Comparison of ENCODE assay signal across 8 mouse cellular contexts in the genomic region with DNA sequence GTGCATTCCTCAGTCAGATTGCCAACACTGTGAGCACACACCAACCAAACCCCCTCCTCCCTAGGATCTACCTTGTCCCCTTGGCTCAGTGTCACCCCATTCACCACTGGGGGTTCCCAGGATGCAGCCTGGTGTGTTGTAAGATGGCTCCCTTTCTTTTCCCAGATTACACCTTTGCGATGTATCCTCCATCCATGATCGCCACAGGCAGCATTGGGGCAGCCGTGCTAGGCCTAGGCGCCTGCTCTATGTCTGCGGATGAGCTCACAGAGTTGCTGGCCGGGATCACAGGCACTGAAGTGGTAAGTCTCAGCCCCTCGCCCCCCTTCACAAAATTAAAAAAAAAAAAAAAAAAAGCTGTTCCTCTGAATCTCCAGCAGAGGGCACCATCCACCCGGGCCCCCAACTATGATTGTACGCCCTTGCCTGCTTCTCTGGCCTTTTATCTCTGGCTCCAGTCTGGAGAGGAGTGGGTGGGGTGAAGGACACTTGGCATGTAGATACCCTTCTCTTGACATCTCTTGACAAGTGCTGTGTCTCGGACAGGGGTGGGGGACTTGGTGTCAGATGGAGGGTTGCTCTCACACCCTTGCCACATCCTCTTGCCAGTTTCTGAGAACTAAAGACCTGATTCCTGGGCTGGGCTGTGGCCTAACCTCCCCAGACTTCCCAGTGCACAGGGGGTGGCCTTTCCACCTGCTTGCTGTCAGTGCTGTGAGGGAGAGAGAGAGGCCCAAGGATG. TPM values are rescaled to one million over a fixed set of nuclear protein-coding genes. Genes with fewer than 3 reads are reported as not detected.
DNase-seq lines count a peak whose midpoint lies in the region; ATAC-seq and TF ChIP-seq lines count a peak whose summit lies in the region.

No protein-coding gene starts in this region.

- no peak for ATAC-seq in heart, embryonic 16.5 days (replicated peaks; ENCODE audit: extremely low read depth, insufficient read depth, low FRiP score)
- peak; percentile 73 for ATAC-seq in liver, embryonic 11.5 days (replicated peaks; ENCODE audit: low FRiP score)
- no peak for ATAC-seq in monocyte, adult 5-6 weeks (replicated peaks; ENCODE audit: insufficient number of reproducible peaks, low FRiP score, low TSS enrichment, poor library complexity, severe bottlenecking)

- H3K4me2 ChIP-seq in heart, embryonic 16.5 days (ENCODE audit: low read depth, low read length): peak overlapping the region; percentile 91
- H3K4me2 ChIP-seq in liver, embryonic 11.5 days: peak overlapping the region; percentile 95

- no peaks in the 10 kb centered on the region for H3K9me3 ChIP-seq in heart, embryonic 16.5 days (replicated peaks; ENCODE audit: control insufficient read depth, low read length)
- no peaks in the 10 kb centered on the region for H3K9me3 ChIP-seq in liver, embryonic 11.5 days (ENCODE audit: control insufficient read depth, low read length)

- no peak overlapping the region for H3K4me3 ChIP-seq in kidney, adult 2 months (ENCODE audit: insufficient read depth, low read depth, low read length)
- H3K4me3 ChIP-seq in heart, embryonic 16.5 days (ENCODE audit: low read length): no peak overlapping the region
- H3K4me3 ChIP-seq in liver, embryonic 11.5 days (ENCODE audit: low read depth, low read length): peak overlapping the region; percentile 87; the same call in 1 of the 2 replicates

- peak; percentile 28 for DNase-seq in kidney, adult 2 months
- DNase-seq in kidney, adult 8-10 months: no peak
- DNase-seq in MEL-GATA-1-ER (ENCODE audit: extremely low read depth, low read depth): peak; percentile 95
- DNase-seq in cerebellum, postnatal 14 days: peak; percentile 42 to 61
- DNase-seq in liver, embryonic 11.5 days (ENCODE audit: low spot score): peak; percentile 65
- DNase-seq in neural tube, embryonic 10.5 days (ENCODE audit: extremely low spot score, low spot score): peak; percentile 47

- TF ChIP-seq POLR2A in kidney, adult 2 months (IDR thresholded peaks at IDR 0.05; ENCODE audit: low read depth, low read length): no peak

- TF ChIP-seq CTCF in kidney, adult 2 months (conservative IDR thresholded peaks at IDR 0.05; ENCODE audit: insufficient read depth, insufficient read length, low read depth, low read length): peak; percentile 59

- H3K4me1 ChIP-seq in kidney, adult 2 months (ENCODE audit: control insufficient read depth, insufficient read depth, low read length): peaks cover 13% of the 10 kb centered on the region
- H3K4me1 ChIP-seq in heart, embryonic 16.5 days (ENCODE audit: control insufficient read depth, insufficient read depth, low read length): peaks cover 37% of the 10 kb centered on the region
- peaks cover 40% of the 10 kb centered on the region for H3K4me1 ChIP-seq in liver, embryonic 11.5 days (replicated peaks; ENCODE audit: control insufficient read depth, insufficient read depth, low read length)

- H3K36me3 ChIP-seq in kidney, adult 2 months (ENCODE audit: control insufficient read depth, insufficient read depth, low read length): peaks cover 1% of the 10 kb centered on the region; the same call in 1 of the 2 replicates
- peaks cover 30% of the 10 kb centered on the region for H3K36me3 ChIP-seq in heart, embryonic 16.5 days (ENCODE audit: control insufficient read depth, insufficient read depth)
- H3K36me3 ChIP-seq in liver, embryonic 11.5 days (ENCODE audit: control insufficient read depth, insufficient read depth, low read length): peaks cover 50% of the 10 kb centered on the region

- no peak overlapping the region for H3K27ac ChIP-seq in kidney, adult 2 months (ENCODE audit: insufficient read depth, low read depth, low read length)
- peak overlapping the region; percentile 98 for H3K27ac ChIP-seq in heart, embryonic 16.5 days (ENCODE audit: low read length)
- H3K27ac ChIP-seq in liver, embryonic 11.5 days (ENCODE audit: low read depth, low read length): peak overlapping the region; percentile 99

- WGBS in kidney, adult 2 months: 20% methylated on average over 10 of the region's 10 CpGs
- 17% methylated on average over 10 of the region's 10 CpGs for WGBS in heart, embryonic 16.5 days
- 22% methylated on average over 10 of the region's 10 CpGs for WGBS in liver, embryonic 11.5 days

- H3K9ac ChIP-seq in heart, embryonic 16.5 days (ENCODE audit: low read length): peak overlapping the region; percentile 90
- peak overlapping the region; percentile 96 for H3K9ac ChIP-seq in liver, embryonic 11.5 days (ENCODE audit: low read depth, low read length)

- no peaks in the 10 kb centered on the region for H3K27me3 ChIP-seq in kidney, adult 2 months (replicated peaks; ENCODE audit: control insufficient read depth, insufficient read depth, low read length)
- H3K27me3 ChIP-seq in heart, embryonic 16.5 days (ENCODE audit: control insufficient read depth, insufficient read depth, low read length): no peaks in the 10 kb centered on the region
- H3K27me3 ChIP-seq in liver, embryonic 11.5 days (replicated peaks; ENCODE audit: control insufficient read depth, insufficient read depth, low read length): no peaks in the 10 kb centered on the region

RNA-seq across cellular contexts. Expression of a gene that starts 13.3 kb away (rescaled TPM):
- polyA plus RNA-seq in kidney, adult 2 months (2012; rRNA removed): 7.9 and 8.3 TPM in 2 replicates
- 22.9 and 23.3 TPM in 2 replicates for polyA plus RNA-seq in heart, embryonic 16.5 days (2015; fragmentation: Nextera tagmentation; extraction: Ambion mirVana)
- 43.1 and 45.9 TPM in 2 replicates for polyA plus RNA-seq in liver, embryonic 11.5 days (2014; fragmentation: Nextera tagmentation; extraction: Ambion mirVana)
- 6.1 to 11.2 TPM (median 8.2 TPM) in 3 replicates for total RNA-seq in monocyte, adult 5-6 weeks (2017)

RNA-seq across cellular contexts. Expression of a gene that starts 13.4 kb away (rescaled TPM):
- polyA plus RNA-seq in kidney, adult 2 months (2012; rRNA removed): 22.8 and 25.3 TPM in 2 replicates
- 30.5 and 34.9 TPM in 2 replicates for polyA plus RNA-seq in heart, embryonic 16.5 days (2015; fragmentation: Nextera tagmentation; extraction: Ambion mirVana)
- polyA plus RNA-seq in liver, embryonic 11.5 days (2014; fragmentation: Nextera tagmentation; extraction: Ambion mirVana): 48.9 and 53.3 TPM in 2 replicates
- total RNA-seq in monocyte, adult 5-6 weeks (2017): 34.9 to 75.1 TPM (median 57.2 TPM) in 3 replicates

RNA-seq across cellular contexts. Expression of a gene that starts 13.4 kb away (rescaled TPM):
- polyA plus RNA-seq in kidney, adult 2 months (2012; rRNA removed): 0.45 and 0.64 TPM in 2 replicates
- 0.82 and 1.0 TPM in 2 replicates for polyA plus RNA-seq in heart, embryonic 16.5 days (2015; fragmentation: Nextera tagmentation; extraction: Ambion mirVana)
- polyA plus RNA-seq in liver, embryonic 11.5 days (2014; fragmentation: Nextera tagmentation; extraction: Ambion mirVana): 1.5 and 2.5 TPM in 2 replicates
- total RNA-seq in monocyte, adult 5-6 weeks (2017): 0.21 to 4.1 TPM (median 3.4 TPM) in 3 replicates

RNA-seq across cellular contexts. Expression of a gene that starts 32.5 kb away (rescaled TPM):
- polyA plus RNA-seq in kidney, adult 2 months (2012; rRNA removed): 5.1 and 5.3 TPM in 2 replicates
- polyA plus RNA-seq in heart, embryonic 16.5 days (2015; fragmentation: Nextera tagmentation; extraction: Ambion mirVana): 2.1 and 3.1 TPM in 2 replicates
- 4.1 and 4.8 TPM in 2 replicates for polyA plus RNA-seq in liver, embryonic 11.5 days (2014; fragmentation: Nextera tagmentation; extraction: Ambion mirVana)
- total RNA-seq in monocyte, adult 5-6 weeks (2017): 2.6 to 3.9 TPM (median 3.0 TPM) in 3 replicates

Comparison
In these comparisons a context has a peak if more than half of its experiments do, and no peak if none do; other contexts are left out.
1. DNase-seq: peak in kidney, adult 2 months (single experiment), MEL-GATA-1-ER (single experiment), cerebellum, postnatal 14 days (2 of 2), liver, embryonic 11.5 days (single experiment) and neural tube, embryonic 10.5 days (single experiment); none in kidney, adult 8-10 months (0 of 2).